ENCODE assay signal across 20 mouse cellular contexts in genomic region chr11:120380271-120380670, GRCm38 (mm10). TPM values are rescaled to one million over a fixed set of nuclear protein-coding genes. Genes with fewer than 3 reads are reported as not detected.
"Had no signal": no experiment of that assay in that cellular context is flagged by ENCODE, and none has a peak within 500 bp of the region (broad histone marks: within the 10 kb centered on the region; RNA-seq: fewer than 3 reads in every experiment).

No protein-coding gene starts in this region.

- H3K27ac ChIP-seq: left cerebral cortex, adult 2 months; liver, embryonic 13.5 days; stomach, embryonic 15.5 days had no signal

- H3K4me3 ChIP-seq: kidney, embryonic 15.5 days; left cerebral cortex, adult 2 months; liver, embryonic 13.5 days; stomach, embryonic 15.5 days had no signal

- H3K9ac ChIP-seq: kidney, embryonic 15.5 days; liver, embryonic 13.5 days; stomach, embryonic 15.5 days had no signal

- H3K4me2 ChIP-seq: kidney, embryonic 15.5 days; liver, embryonic 13.5 days; midbrain, embryonic 11.5 days; stomach, embryonic 15.5 days had no signal

- H3K27me3 ChIP-seq: kidney, embryonic 15.5 days; liver, embryonic 13.5 days; stomach, embryonic 15.5 days had no signal

- DNase-seq: kidney, postnatal 10 days; kidney, postnatal 36 days; layer of hippocampus, postnatal 36 days; liver, embryonic 13.5 days; lung, adult 2 months; lung, postnatal 14 days; lung, postnatal 4 days; midbrain, embryonic 14.5 days; spleen, adult 18-20 months; thymus, postnatal 25 days had no signal

- H3K9me3 ChIP-seq: kidney, embryonic 15.5 days; liver, embryonic 13.5 days; stomach, embryonic 15.5 days had no signal

RNA-seq across cellular contexts. Expression of gene Fscn2, which starts 18.9 kb away (rescaled TPM):
- total RNA-seq: layer of hippocampus, postnatal 10 days; left cerebral cortex, postnatal 10 days; liver, adult 2 months; megakaryocyte progenitor cell, adult 5-6 weeks; megakaryocyte-erythroid progenitor cell, adult 5-6 weeks had no signal
- polyA plus RNA-seq: liver, adult 2 months; liver, embryonic 13.5 days; liver, embryonic 16.5 days had no signal
